Mouse (Mus musculus) embryonic facial prominence, embryonic 15.5 days (tissue): Measurements from ENCODE around the gene Neu3. TPM values are rescaled to one million over a fixed set of nuclear protein-coding genes. Genes with fewer than 3 reads are reported as not detected.

Experiments used
- ATAC-seq: fragments of 200-750 bp; cut with Nextera tagmentation; 2 replicates; pipeline ENCODE4 v1.8.0; 2017; ENCODE audit warnings: low read depth, moderate TSS enrichment; ENCODE audit not compliant: insufficient number of reproducible peaks, low FRiP score, low TSS enrichment
- H3K27ac ChIP-seq: fragments of 300-500 bp; sonication (generic); replicated peaks from 2 replicates; pipeline ENCODE4 v1.5.1; 2015; ENCODE audit warnings: mild to moderate bottlenecking, inconsistent platforms
- H3K27me3 ChIP-seq: fragments of 300-500 bp; sonication (generic); 2 replicates; pipeline ENCODE4 v1.6.1; 2015; ENCODE audit warnings: inconsistent platforms
- H3K36me3 ChIP-seq: fragments of 300-500 bp; sonication (generic); 2 replicates; pipeline ENCODE4 v1.6.1; 2015; ENCODE audit warnings: mild to moderate bottlenecking, inconsistent platforms
- H3K4me1 ChIP-seq: fragments of 300-500 bp; sonication (generic); 2 replicates; pipeline ENCODE4 v1.6.1; 2015; ENCODE audit warnings: inconsistent platforms
- H3K4me2 ChIP-seq: fragments of 300-500 bp; sonication (generic); replicated peaks from 2 replicates; pipeline ENCODE4 v1.6.1; 2015; ENCODE audit warnings: mild to moderate bottlenecking, inconsistent platforms
- H3K4me3 ChIP-seq: fragments of 300-500 bp; sonication (generic); replicated peaks from 2 replicates; pipeline ENCODE4 v1.5.1; 2015; ENCODE audit warnings: mild to moderate bottlenecking, inconsistent platforms
- H3K9ac ChIP-seq: fragments of 300-500 bp; sonication (generic); 2 replicates; pipeline ENCODE4 v1.6.1; 2015; ENCODE audit warnings: inconsistent platforms
- H3K9me3 ChIP-seq: fragments of 300-500 bp; sonication (generic); replicated peaks from 2 replicates; pipeline ENCODE4 v1.6.1; 2016; ENCODE audit warnings: inconsistent platforms
- WGBS: fragments of 180-500 bp; shearing (Covaris S2); methylation state at CpG from one replicate; pipeline ENCODE4 v1.1.7; 2015; 5-methylcytosine and 5-hydroxymethylcytosine counted together
- polyA plus RNA-seq: library from polyadenylated mRNA; unstranded; fragments of >200 nt; fragmentation: Nextera tagmentation; extraction: Ambion mirVana; gene quantifications from 2 replicates; pipeline ENCODE4 v1.2.1, GENCODE M21; 2015

The Neu3 gene
- polyA plus RNA-seq, 1 experiment from 2014 or later, result 3.5 TPM

DNA sequence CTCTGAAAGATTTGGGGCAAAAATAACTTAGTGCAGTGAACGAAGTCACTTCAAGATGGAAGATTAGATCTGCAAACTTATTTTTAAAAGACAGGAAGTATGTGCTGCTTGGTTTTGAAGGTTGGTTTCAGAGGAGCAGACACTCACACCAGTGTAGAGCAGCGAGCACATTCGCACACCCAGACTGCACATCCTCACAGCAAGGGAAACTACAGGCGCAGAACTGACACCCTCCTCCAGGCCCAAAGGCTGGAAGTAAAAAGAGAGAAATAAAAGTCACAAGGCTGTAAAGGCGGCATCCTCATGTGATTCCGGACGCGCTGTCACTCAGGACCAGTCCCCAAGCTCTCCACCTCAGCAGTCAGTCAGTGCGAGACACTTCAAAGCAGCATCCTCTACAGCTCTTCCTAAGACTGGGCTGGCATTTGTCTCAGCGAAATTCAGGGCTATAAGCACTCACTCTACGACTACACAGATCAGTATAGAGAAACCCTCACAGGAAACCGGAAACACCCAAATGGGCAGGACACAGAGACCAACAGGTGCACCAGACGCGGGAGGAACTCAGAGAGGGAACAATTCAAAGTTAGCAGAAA, 28.1 kb upstream of the Neu3 start:
- H3K4me2 ChIP-seq, result no peak overlapping the region
- H3K27me3 ChIP-seq, result no peaks in the 10 kb centered on the region
- peaks cover 14% of the 10 kb centered on the region for H3K4me1 ChIP-seq
- no peak overlapping the region for H3K27ac ChIP-seq
- H3K9me3 ChIP-seq, result no peaks in the 10 kb centered on the region
- peaks cover 29% of the 10 kb centered on the region for H3K36me3 ChIP-seq
- WGBS, result 88% methylated on average over 14 of the region's 14 CpGs
- H3K4me3 ChIP-seq, result no peak overlapping the region
- no peak for ATAC-seq
- H3K9ac ChIP-seq, result no peak overlapping the region

DNA sequence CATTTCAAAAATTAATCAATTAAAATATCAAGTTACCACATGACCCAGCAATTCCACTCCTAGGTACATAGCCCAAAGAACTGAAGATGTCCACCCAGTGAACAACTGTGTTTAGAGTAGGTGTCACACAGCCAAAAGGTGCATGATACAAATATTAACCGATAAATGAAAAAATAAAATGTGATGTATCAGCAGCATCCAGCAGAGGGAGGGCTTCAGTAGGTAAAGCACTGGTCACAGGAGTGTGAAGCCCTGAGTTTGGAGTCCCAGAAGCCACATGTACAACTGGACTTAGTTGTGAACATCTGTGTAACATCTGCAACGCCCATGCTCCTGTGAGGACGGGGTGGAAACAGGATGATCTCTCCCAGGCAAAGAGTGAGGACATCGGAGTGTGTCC, 26.1 kb upstream of the Neu3 start:
- Histone ChIP-seq H3K27ac (no peak overlapping the region), H3K9me3 (no peaks in the 10 kb centered on the region), H3K4me2 (no peak overlapping the region), H3K4me1 (peaks cover 14% of the 10 kb centered on the region), H3K9ac (no peak overlapping the region), H3K27me3 (no peaks in the 10 kb centered on the region), H3K36me3 (peaks cover 32% of the 10 kb centered on the region), H3K4me3 (no peak overlapping the region)
- 60% methylated on average over 4 of the region's 4 CpGs for WGBS
- ATAC-seq, result no peak

DNA sequence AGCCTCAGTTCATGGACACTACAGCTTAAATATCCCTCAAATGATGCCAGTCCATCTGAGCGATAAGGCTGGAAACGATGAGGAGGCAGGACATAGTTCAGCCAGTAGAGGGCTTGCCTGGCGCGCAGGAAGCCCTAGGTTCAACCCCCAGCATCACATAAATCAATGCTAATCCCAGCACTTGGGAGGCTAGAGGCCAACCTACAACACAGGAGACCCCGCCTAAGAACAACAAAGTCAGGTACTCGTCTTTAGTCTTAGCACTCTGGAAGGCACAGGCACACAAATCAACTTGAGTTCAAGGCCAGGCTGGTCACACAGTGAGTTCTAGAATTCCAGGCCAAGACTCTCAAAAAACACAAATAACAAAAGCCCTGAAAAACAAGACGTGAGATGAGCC, 25.1 kb upstream of the Neu3 start:
- ATAC-seq, result no peak
- Histone ChIP-seq H3K4me2 (no peak overlapping the region), H3K27me3 (no peaks in the 10 kb centered on the region), H3K4me3 (no peak overlapping the region), H3K27ac (no peak overlapping the region), H3K9me3 (no peaks in the 10 kb centered on the region), H3K9ac (no peak overlapping the region), H3K4me1 (peaks cover 14% of the 10 kb centered on the region), H3K36me3 (peaks cover 39% of the 10 kb centered on the region)
- 85% methylated on average over 7 of the region's 7 CpGs for WGBS

DNA sequence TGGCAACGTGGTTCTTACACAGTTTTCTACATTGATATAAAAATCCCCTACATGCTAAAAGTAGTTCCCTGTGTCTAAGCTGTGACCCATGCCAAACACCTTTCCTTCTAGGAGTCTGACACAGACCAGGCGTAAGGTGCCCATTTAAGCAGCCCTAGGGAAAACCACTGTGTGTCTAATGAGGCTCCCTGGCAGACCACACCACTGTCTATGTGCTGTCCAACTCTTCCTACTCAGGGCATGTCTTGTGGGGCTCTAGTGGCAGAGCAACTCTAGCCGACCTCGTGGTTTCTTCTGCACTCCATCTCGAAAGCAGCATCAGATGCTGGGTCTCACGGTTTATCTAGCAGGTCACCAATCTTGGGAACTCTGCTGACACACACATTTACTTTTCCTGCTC, 23.4 kb upstream of the Neu3 start:
- peaks cover 50% of the 10 kb centered on the region for H3K36me3 ChIP-seq
- no peak for ATAC-seq
- no peaks in the 10 kb centered on the region for H3K9me3 ChIP-seq
- H3K27me3 ChIP-seq, result no peaks in the 10 kb centered on the region
- H3K4me1 ChIP-seq, result peaks cover 5% of the 10 kb centered on the region
- no peak overlapping the region for H3K9ac ChIP-seq
- H3K27ac ChIP-seq, result no peak overlapping the region
- no peak overlapping the region for H3K4me2 ChIP-seq
- WGBS, result 79% methylated on average over 6 of the region's 6 CpGs
- no peak overlapping the region for H3K4me3 ChIP-seq

DNA sequence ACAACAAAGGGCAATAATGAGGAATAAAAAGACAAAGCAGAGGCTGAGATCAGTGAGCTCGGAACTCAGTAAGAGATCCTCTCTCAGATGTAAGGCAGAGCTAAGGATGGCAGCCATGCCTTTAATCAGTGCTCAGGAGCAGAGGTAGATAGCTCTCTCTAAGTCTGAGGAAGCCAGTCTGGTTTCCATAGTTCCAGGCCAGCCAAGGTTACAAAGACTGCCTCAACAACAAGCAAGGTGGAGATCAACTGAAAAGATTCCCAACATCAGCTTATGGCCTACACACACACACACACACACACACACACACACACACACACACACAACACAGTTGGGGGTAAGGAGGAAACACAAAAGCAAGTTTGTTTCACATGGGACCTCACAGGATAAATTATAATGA, 22.9 kb upstream of the Neu3 start:
- Histone ChIP-seq H3K4me3 (no peak overlapping the region), H3K9me3 (no peaks in the 10 kb centered on the region), H3K27ac (no peak overlapping the region), H3K4me1 (no peaks in the 10 kb centered on the region), H3K9ac (no peak overlapping the region), H3K27me3 (no peaks in the 10 kb centered on the region), H3K4me2 (no peak overlapping the region), H3K36me3 (peaks cover 51% of the 10 kb centered on the region)
- no peak for ATAC-seq
- 61% methylated on average over 1 of the region's 1 CpGs for WGBS

DNA sequence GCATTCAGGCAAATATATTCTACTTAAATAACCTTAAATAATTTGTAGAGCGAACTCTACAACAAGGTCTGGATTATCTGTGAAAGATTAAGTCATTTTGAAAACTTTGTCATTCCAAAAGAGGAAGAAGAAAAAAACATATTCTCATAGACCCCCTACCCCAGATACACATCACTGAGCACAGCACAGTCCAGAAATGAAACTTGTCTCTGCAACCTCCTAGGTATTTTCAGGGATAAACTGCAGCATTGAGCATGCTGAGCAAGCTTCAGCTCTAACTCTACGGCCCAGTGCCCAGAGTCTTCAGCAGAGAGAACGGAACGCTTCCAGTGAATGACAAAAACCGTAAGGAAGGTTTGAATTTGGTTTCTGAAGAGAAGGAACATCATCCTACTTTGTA, 22.3 kb upstream of the Neu3 start:
- Histone ChIP-seq H3K4me3 (no peak overlapping the region), H3K27me3 (no peaks in the 10 kb centered on the region), H3K4me1 (no peaks in the 10 kb centered on the region), H3K4me2 (no peak overlapping the region), H3K9me3 (no peaks in the 10 kb centered on the region), H3K36me3 (peaks cover 56% of the 10 kb centered on the region), H3K9ac (no peak overlapping the region), H3K27ac (no peak overlapping the region)
- WGBS, result 87% methylated on average over 5 of the region's 5 CpGs
- no peak for ATAC-seq

DNA sequence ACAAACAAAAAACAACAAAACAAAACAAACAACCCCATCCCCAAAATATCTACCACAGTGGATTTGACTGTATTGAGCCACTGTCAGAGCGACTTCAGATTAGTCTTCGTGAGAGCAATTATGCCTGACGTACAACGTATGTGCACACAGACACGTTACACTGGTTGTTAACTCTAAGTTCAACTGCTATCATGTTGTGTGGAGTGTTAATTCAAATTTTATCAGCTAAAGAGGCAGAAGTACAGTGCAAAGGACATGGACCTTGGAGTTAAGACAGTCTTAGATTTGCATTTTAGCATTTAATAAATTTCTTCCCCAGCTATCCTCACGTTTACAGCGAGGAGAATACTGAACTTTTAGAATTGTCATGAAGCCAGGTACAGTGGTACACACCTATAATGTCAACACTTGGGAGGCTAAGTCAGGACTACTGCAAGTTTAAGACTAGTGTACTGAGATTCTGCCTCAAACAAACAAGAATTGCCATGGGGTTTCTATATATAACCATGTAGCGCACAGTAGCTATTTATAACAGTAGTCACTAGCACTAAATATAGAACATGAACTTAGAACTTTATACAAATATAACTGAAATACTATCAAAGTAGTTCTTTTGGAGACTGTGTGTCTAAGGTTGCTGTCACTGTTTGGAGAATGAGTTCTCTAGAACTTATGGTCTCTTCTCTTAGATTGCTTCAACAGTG, 17.5 kb upstream of the Neu3 start:
- ATAC-seq, result no peak
- H3K4me3 ChIP-seq, result no peak overlapping the region
- H3K4me2 ChIP-seq, result no peak overlapping the region
- no peak overlapping the region for H3K9ac ChIP-seq
- H3K9me3 ChIP-seq, result no peaks in the 10 kb centered on the region
- no peak overlapping the region for H3K27ac ChIP-seq
- H3K36me3 ChIP-seq, result peaks cover 72% of the 10 kb centered on the region
- 93% methylated on average over 8 of the region's 8 CpGs for WGBS
- H3K4me1 ChIP-seq, result no peaks in the 10 kb centered on the region
- no peaks in the 10 kb centered on the region for H3K27me3 ChIP-seq

DNA sequence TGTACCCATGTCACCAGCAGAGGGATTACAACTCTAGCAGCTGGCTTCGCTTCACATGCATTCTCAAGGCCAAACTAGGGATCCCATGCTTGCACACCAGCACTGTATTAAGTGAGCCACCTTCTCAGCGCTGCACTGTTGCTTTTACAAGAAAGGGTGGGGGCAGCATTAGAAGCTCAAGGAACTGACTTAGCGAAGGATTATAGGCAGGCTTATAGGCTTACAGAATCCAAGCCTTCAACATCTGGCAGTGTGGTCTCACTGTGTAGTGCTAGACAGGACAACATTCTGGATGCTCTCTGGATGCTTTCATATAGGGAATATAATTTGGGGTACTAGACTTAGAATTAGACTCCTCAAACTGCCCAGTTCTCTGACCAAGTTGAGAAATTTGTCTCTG, 10.0 kb upstream of the Neu3 start:
- no peak overlapping the region for H3K9ac ChIP-seq
- no peak for ATAC-seq
- H3K36me3 ChIP-seq, result peaks cover 59% of the 10 kb centered on the region
- no peaks in the 10 kb centered on the region for H3K9me3 ChIP-seq
- no peak overlapping the region for H3K4me2 ChIP-seq
- H3K27me3 ChIP-seq, result no peaks in the 10 kb centered on the region
- H3K27ac ChIP-seq, result no peak overlapping the region
- WGBS, result 82% methylated on average over 3 of the region's 3 CpGs
- no peaks in the 10 kb centered on the region for H3K4me1 ChIP-seq
- no peak overlapping the region for H3K4me3 ChIP-seq

DNA sequence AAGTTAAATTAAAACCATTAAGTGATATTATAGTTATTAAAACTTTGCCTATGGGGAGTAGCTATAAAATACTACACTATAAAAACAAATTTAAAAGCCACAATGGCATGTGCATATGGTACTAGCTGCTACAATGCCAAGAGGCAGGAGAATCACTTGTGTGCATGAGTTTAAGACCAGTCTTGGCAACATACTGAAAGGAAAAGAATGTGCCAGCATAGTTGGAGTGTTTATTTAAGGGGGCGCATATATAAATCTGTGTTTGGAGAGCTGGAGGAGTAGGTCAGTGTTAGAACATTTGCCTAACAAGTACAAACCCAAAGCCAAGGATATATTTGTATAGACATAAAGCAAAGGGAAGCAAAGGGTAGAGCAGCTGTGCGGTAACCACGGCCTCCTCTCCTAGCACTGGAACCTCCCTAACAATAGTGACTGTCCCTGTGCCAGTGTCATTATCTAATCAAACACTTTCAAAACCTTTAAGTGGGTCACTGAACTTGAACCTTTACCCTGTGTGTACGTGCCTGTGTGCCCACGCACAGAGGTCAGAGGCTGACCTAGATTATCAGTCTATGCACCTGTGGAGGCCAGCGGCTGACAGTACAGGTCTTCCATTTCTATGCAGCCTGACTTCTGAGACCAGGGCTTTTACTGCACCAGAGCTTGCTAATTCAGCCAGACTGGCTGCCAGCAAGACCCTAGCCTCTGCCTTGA, 9.3 kb upstream of the Neu3 start:
- Histone ChIP-seq H3K27me3 (no peaks in the 10 kb centered on the region), H3K27ac (no peak overlapping the region), H3K36me3 (peaks cover 52% of the 10 kb centered on the region), H3K4me3 (no peak overlapping the region), H3K4me1 (no peaks in the 10 kb centered on the region), H3K9ac (no peak overlapping the region), H3K9me3 (no peaks in the 10 kb centered on the region), H3K4me2 (no peak overlapping the region)
- 88% methylated on average over 6 of the region's 6 CpGs for WGBS
- no peak for ATAC-seq

DNA sequence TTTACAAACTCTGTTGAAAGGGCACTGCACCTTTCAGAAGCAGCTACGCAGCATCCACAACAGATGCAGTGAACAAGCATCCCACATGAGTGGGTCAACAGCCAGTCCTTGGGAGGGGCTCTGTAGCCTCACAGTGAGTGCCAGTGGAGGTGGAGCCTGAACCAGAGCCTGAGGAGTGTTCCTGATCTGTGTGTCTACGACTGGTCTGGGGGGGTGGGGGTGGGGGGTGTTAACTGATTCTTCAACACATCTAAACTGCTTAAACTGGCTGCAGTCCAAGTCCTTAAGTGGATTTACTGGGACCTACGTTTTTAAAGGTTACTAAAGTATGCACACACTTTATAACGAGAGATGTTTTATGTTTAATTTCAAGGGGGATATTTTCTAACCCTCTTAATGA, 8.6 kb upstream of the Neu3 start:
- Histone ChIP-seq H3K4me3 (no peak overlapping the region), H3K27me3 (no peaks in the 10 kb centered on the region), H3K4me2 (no peak overlapping the region), H3K36me3 (peaks cover 45% of the 10 kb centered on the region), H3K9ac (no peak overlapping the region), H3K27ac (no peak overlapping the region), H3K9me3 (no peaks in the 10 kb centered on the region), H3K4me1 (no peaks in the 10 kb centered on the region)
- no peak for ATAC-seq
- 60% methylated on average over 4 of the region's 4 CpGs for WGBS

DNA sequence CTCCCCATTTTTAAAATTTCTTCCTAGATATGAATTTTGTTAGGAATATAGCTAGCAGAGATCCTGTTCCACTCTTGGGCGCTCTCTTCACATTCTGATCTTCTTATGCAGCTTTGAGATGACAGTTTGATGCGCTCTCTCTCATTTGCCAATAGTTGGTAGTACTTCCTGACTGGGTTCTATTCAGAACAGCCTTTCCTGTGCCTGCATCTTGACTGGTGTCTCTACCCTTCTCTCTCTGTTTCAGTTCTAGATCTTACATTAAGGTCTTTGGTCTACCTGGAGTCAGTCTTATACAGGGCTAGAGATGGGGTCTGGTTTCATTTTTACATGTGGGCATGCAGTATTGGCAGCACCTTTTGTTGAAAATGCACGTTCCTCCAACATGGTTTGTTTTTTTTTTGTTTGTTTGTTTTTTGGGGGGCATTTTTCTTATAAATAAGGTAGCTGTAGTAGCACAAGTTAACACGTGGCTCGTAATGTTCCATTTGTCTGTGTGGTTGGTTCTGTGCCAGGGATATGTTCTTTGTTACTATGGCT, 6.2 kb upstream of the Neu3 start:
- ATAC-seq, result no peak
- WGBS, result 86% methylated on average over 5 of the region's 5 CpGs
- Histone ChIP-seq H3K4me2 (no peak overlapping the region), H3K27me3 (no peaks in the 10 kb centered on the region), H3K9me3 (no peaks in the 10 kb centered on the region), H3K9ac (no peak overlapping the region), H3K4me3 (no peak overlapping the region), H3K4me1 (no peaks in the 10 kb centered on the region), H3K27ac (no peak overlapping the region), H3K36me3 (peaks cover 24% of the 10 kb centered on the region)
